ENCODE assay signal across 24 mouse cellular contexts in the genomic region with DNA sequence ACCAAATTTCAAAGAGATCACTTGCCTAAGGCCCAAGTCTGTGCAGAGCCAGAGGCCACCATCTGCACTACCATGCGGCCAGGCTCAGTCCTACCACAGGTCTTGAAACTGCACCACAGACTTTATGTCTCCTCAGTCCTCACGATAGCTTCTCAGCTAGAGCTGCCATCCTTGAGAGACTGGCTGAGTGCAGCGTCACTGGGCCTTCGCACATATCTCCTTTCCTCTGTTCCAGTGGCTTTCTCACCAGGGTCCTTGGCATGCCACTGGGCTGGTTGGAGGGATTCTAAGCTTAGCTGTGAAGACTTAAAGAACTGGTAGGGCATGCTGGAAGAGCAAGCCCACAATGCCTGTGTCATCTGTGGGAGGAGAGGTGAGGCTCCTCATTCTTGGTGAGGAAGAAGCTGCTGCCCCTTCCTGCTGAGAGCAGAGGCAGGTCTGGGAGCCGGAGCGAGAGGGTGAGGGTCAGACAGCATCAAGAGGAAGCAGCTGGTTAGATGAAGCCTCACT.
"Had no signal": no experiment of that assay in that cellular context is flagged by ENCODE, and none has a peak within 500 bp of the region (broad histone marks: within the 10 kb centered on the region; RNA-seq: fewer than 3 reads in every experiment).

No protein-coding gene starts in this region.

- H3K4me2 ChIP-seq: heart, embryonic 12.5 days; hindbrain, embryonic 13.5 days; hindbrain, embryonic 15.5 days; kidney, embryonic 15.5 days; limb, embryonic 12.5 days; liver, embryonic 11.5 days; liver, embryonic 13.5 days; liver, embryonic 15.5 days had no signal

- H3K27ac ChIP-seq: hindbrain, embryonic 13.5 days; hindbrain, embryonic 15.5 days; hindbrain, postnatal 0 days; kidney, embryonic 15.5 days; kidney, postnatal 0 days; limb, embryonic 12.5 days; liver, embryonic 13.5 days; liver, embryonic 15.5 days had no signal

- H3K36me3 ChIP-seq: heart, embryonic 12.5 days; hindbrain, embryonic 13.5 days; hindbrain, embryonic 15.5 days; kidney, embryonic 15.5 days; limb, embryonic 12.5 days; liver, embryonic 13.5 days; liver, embryonic 15.5 days had no signal

- H3K9me3 ChIP-seq: heart, embryonic 12.5 days; hindbrain, embryonic 13.5 days; hindbrain, embryonic 15.5 days; kidney, embryonic 15.5 days; limb, embryonic 12.5 days; liver, embryonic 13.5 days; liver, embryonic 15.5 days had no signal

- H3K4me1 ChIP-seq: liver, embryonic 15.5 days had no signal

- H3K9ac ChIP-seq: heart, embryonic 12.5 days; hindbrain, embryonic 13.5 days; hindbrain, embryonic 15.5 days; kidney, embryonic 15.5 days; limb, embryonic 12.5 days; liver, embryonic 13.5 days; liver, embryonic 15.5 days had no signal

- H3K27me3 ChIP-seq: hindbrain, embryonic 13.5 days; hindbrain, embryonic 15.5 days had no signal

- DNase-seq: gastrocnemius, postnatal 14 days; gastrocnemius, postnatal 36 days; heart, adult 18-20 months; heart, postnatal 10 days; heart, postnatal 36 days; kidney, adult 11 months; kidney, adult 2 months; kidney, adult 9 months; kidney, postnatal 14 days; kidney, postnatal 36 days; layer of hippocampus, adult 9-11 months; left cerebral cortex, postnatal 4 days; liver; liver, embryonic 13.5 days had no signal

- ATAC-seq: hindbrain, postnatal 0 days; intestine, embryonic 16.5 days had no signal

- H3K4me3 ChIP-seq: heart, embryonic 12.5 days; hindbrain, embryonic 13.5 days; hindbrain, embryonic 15.5 days; kidney, embryonic 15.5 days; limb, embryonic 12.5 days; liver, embryonic 13.5 days; liver, embryonic 15.5 days had no signal
